Mouse (Mus musculus): Measurements from ENCODE around the gene Ccdc58. TPM values are rescaled to one million over a fixed set of nuclear protein-coding genes. Genes with fewer than 3 reads are reported as not detected.
"Not testable (repeated sequence)": the region's sequence is repeated elsewhere in the genome, so short reads cannot be mapped to it uniquely, and the experiment has no call there.

Gene Ccdc58
- polyA plus RNA-seq, 1 experiment from 2014 or later: 27.7 TPM

- Histone ChIP-seq H3K27me3 (ENCODE audit: control insufficient read depth, insufficient read depth, low read depth, low read length) (no peaks in the 10 kb centered on the region), H3K9me3 (replicated peaks; ENCODE audit: control insufficient read depth, low read length, poor library complexity, severe bottlenecking) (no peaks in the 10 kb centered on the region), H3K4me2 (ENCODE audit: low read length) (no peak overlapping the region), H3K27ac (ENCODE audit: low read length) (no peak overlapping the region), H3K4me1 (ENCODE audit: control insufficient read depth, insufficient read depth, low read length) (no peaks in the 10 kb centered on the region), H3K4me3 (ENCODE audit: low read depth, low read length) (no peak overlapping the region), H3K9ac (ENCODE audit: low read depth, low read length) (no peak overlapping the region), H3K36me3 (ENCODE audit: control insufficient read depth, insufficient read depth, low read length) (peaks cover 8% of the 10 kb centered on the region; the same call in 1 of the 2 replicates)
- WGBS: 90% methylated on average over 6 of the region's 6 CpGs
- no peak for ATAC-seq
Observed at GRCm38 (mm10) chr16:36053524-36054275, 17.8 kb upstream of the Ccdc58 start.

DNA sequence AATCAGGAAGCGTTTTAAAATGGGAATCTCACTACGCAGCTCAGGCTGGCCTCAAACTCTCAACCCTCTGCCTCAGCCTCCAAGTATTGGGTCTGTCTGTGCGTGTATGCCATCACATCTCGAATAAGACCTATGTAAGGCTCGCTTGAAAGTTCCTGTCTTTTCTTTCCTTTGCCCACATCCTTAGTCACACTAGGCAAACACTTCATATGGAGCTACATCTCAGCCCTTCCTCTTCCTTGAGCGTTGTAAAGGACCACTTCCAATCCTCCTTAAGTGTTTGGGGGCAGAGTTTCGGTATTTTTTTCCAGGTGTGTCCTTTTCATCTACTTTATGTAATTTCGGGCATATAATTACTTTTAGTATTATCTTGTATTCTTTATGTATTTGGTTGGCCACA lies 16.6 kb upstream of the Ccdc58 start:
- H3K36me3 ChIP-seq (ENCODE audit: control insufficient read depth, insufficient read depth, low read length): peaks cover 6% of the 10 kb centered on the region; the same call in 1 of the 2 replicates
- H3K9ac ChIP-seq (ENCODE audit: low read depth, low read length): no peak overlapping the region
- no peak for ATAC-seq
- no peak overlapping the region for H3K4me2 ChIP-seq (ENCODE audit: low read length)
- no peak overlapping the region for H3K4me3 ChIP-seq (ENCODE audit: low read depth, low read length)
- no peak overlapping the region for H3K27ac ChIP-seq (ENCODE audit: low read length)
- H3K4me1 ChIP-seq (ENCODE audit: control insufficient read depth, insufficient read depth, low read length): no peaks in the 10 kb centered on the region
- no peaks in the 10 kb centered on the region for H3K27me3 ChIP-seq (ENCODE audit: control insufficient read depth, insufficient read depth, low read depth, low read length)
- WGBS: 94% methylated on average over 8 of the region's 8 CpGs
- no peaks in the 10 kb centered on the region for H3K9me3 ChIP-seq (replicated peaks; ENCODE audit: control insufficient read depth, low read length, poor library complexity, severe bottlenecking)

DNA sequence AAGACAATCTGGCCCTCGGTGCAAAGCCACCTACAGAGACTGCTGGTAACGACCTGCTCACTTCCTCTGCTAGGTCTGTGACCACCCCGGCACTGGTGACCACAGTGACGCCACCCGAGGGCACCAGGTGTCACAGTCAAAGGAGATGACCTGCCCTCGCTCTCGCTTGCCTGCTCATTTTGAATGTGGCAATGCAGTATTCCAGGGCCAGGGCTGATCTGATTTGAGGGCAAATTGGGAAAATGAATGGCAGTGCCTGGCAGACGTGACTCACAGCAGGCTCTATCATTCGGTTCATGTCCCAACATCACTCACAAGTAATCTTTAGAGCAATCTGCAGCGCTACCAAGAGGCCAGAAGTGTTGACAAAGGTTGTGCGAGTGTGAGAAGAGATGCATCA lies 15.1 kb upstream of the Ccdc58 start:
- no peaks in the 10 kb centered on the region for H3K4me1 ChIP-seq (ENCODE audit: control insufficient read depth, insufficient read depth, low read length)
- no peak overlapping the region for H3K4me3 ChIP-seq (ENCODE audit: low read depth, low read length)
- no peak overlapping the region for H3K4me2 ChIP-seq (ENCODE audit: low read length)
- H3K36me3 ChIP-seq (ENCODE audit: control insufficient read depth, insufficient read depth, low read length): no peaks in the 10 kb centered on the region
- H3K27me3 ChIP-seq (ENCODE audit: control insufficient read depth, insufficient read depth, low read depth, low read length): no peaks in the 10 kb centered on the region
- no peak overlapping the region for H3K27ac ChIP-seq (ENCODE audit: low read length)
- H3K9me3 ChIP-seq (replicated peaks; ENCODE audit: control insufficient read depth, low read length, poor library complexity, severe bottlenecking): no peaks in the 10 kb centered on the region
- ATAC-seq: no peak
- WGBS: 88% methylated on average over 11 of the region's 11 CpGs
- H3K9ac ChIP-seq (ENCODE audit: low read depth, low read length): no peak overlapping the region

GRCm38 (mm10) chr16:36057933-36058475 lies 13.5 kb upstream of the Ccdc58 start:
- ATAC-seq: no peak
- no peak overlapping the region for H3K4me2 ChIP-seq (ENCODE audit: low read length)
- no peaks in the 10 kb centered on the region for H3K4me1 ChIP-seq (ENCODE audit: control insufficient read depth, insufficient read depth, low read length)
- no peaks in the 10 kb centered on the region for H3K36me3 ChIP-seq (ENCODE audit: control insufficient read depth, insufficient read depth, low read length)
- H3K4me3 ChIP-seq (ENCODE audit: low read depth, low read length): no peak overlapping the region
- H3K27ac ChIP-seq (ENCODE audit: low read length): no peak overlapping the region
- H3K27me3 ChIP-seq (ENCODE audit: control insufficient read depth, insufficient read depth, low read depth, low read length): no peaks in the 10 kb centered on the region
- WGBS: 87% methylated on average over 8 of the region's 8 CpGs
- H3K9me3 ChIP-seq (replicated peaks; ENCODE audit: control insufficient read depth, low read length, poor library complexity, severe bottlenecking): no peaks in the 10 kb centered on the region
- H3K9ac ChIP-seq (ENCODE audit: low read depth, low read length): no peak overlapping the region

DNA sequence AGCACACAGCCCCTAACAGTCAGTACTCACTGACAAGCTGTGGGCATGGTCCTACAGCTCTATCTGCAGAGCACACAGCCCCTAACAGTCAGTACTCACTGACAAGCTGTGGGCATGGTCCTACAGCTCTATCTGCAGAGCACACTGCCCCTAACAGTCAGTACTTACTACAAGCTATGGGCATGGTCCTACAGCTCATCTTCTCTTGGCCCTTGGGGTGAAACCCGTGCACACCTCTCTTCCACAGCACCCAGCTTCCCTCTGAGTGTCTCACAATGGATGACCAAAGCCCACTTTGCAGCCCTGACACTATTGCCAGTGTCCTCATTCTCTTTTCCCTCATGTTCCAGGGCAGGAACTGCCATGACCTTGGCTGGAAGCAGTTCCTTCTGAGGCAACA lies 9.0 kb upstream of the Ccdc58 start:
- not testable (repeated sequence) for H3K36me3 ChIP-seq (ENCODE audit: control insufficient read depth, insufficient read depth, low read length); H3K4me3 ChIP-seq (ENCODE audit: low read depth, low read length); H3K4me2 ChIP-seq (ENCODE audit: low read length); H3K4me1 ChIP-seq (ENCODE audit: control insufficient read depth, insufficient read depth, low read length); H3K27me3 ChIP-seq (ENCODE audit: control insufficient read depth, insufficient read depth, low read depth, low read length); ATAC-seq; H3K9ac ChIP-seq (ENCODE audit: low read depth, low read length); H3K9me3 ChIP-seq (replicated peaks; ENCODE audit: control insufficient read depth, low read length, poor library complexity, severe bottlenecking); H3K27ac ChIP-seq (ENCODE audit: low read length)
- WGBS: 75% methylated on average over 1 of the region's 1 CpGs

DNA sequence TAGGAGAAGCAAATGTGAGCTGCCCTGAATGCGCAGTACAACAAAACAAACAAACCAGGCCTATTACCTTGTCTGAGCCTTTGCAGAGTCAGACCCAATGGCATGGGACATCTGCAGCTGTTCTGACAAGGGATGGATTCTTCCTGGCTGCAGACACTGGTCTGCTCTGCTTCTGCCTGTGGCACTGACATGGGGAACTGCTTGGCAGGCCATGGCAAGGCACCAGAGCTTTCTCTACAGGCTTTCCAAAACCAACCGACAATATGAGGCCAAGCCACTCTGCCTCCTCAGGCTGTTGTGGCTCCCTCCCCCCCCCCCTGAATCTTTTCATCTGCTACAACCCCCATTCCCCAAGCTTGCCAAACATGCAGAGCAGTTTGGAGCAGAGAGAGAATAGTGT lies 8.2 kb upstream of the Ccdc58 start:
- Histone ChIP-seq H3K9me3 (replicated peaks; ENCODE audit: control insufficient read depth, low read length, poor library complexity, severe bottlenecking) (no peaks in the 10 kb centered on the region), H3K4me2 (ENCODE audit: low read length) (no peak overlapping the region), H3K27me3 (ENCODE audit: control insufficient read depth, insufficient read depth, low read depth, low read length) (no peaks in the 10 kb centered on the region), H3K4me3 (ENCODE audit: low read depth, low read length) (no peak overlapping the region), H3K36me3 (ENCODE audit: control insufficient read depth, insufficient read depth, low read length) (no peaks in the 10 kb centered on the region), H3K9ac (ENCODE audit: low read depth, low read length) (no peak overlapping the region), H3K27ac (ENCODE audit: low read length) (no peak overlapping the region), H3K4me1 (ENCODE audit: control insufficient read depth, insufficient read depth, low read length) (peaks cover under 1% of the 10 kb centered on the region; the same call in 1 of the 2 replicates)
- ATAC-seq: no peak
- WGBS: 59% methylated on average over 2 of the region's 2 CpGs

GRCm38 (mm10) chr16:36064904-36065303 lies 6.6 kb upstream of the Ccdc58 start:
- no peaks in the 10 kb centered on the region for H3K9me3 ChIP-seq (replicated peaks; ENCODE audit: control insufficient read depth, low read length, poor library complexity, severe bottlenecking)
- no peak overlapping the region for H3K27ac ChIP-seq (ENCODE audit: low read length)
- no peaks in the 10 kb centered on the region for H3K27me3 ChIP-seq (ENCODE audit: control insufficient read depth, insufficient read depth, low read depth, low read length)
- H3K4me2 ChIP-seq (ENCODE audit: low read length): no peak overlapping the region
- H3K4me1 ChIP-seq (ENCODE audit: control insufficient read depth, insufficient read depth, low read length): peaks cover 10% of the 10 kb centered on the region
- no peak for ATAC-seq
- H3K9ac ChIP-seq (ENCODE audit: low read depth, low read length): no peak overlapping the region
- H3K36me3 ChIP-seq (ENCODE audit: control insufficient read depth, insufficient read depth, low read length): no peaks in the 10 kb centered on the region
- 83% methylated on average over 5 of the region's 5 CpGs for WGBS
- no peak overlapping the region for H3K4me3 ChIP-seq (ENCODE audit: low read depth, low read length)

GRCm38 (mm10) chr16:36067694-36068093 lies 3.8 kb upstream of the Ccdc58 start:
- H3K4me2 ChIP-seq (ENCODE audit: low read length): no peak overlapping the region
- H3K9ac ChIP-seq (ENCODE audit: low read depth, low read length): no peak overlapping the region
- no peak for ATAC-seq
- H3K9me3 ChIP-seq (replicated peaks; ENCODE audit: control insufficient read depth, low read length, poor library complexity, severe bottlenecking): no peaks in the 10 kb centered on the region
- H3K36me3 ChIP-seq (ENCODE audit: control insufficient read depth, insufficient read depth, low read length): no peaks in the 10 kb centered on the region
- peaks cover 16% of the 10 kb centered on the region for H3K4me1 ChIP-seq (ENCODE audit: control insufficient read depth, insufficient read depth, low read length)
- WGBS: 77% methylated on average over 2 of the region's 2 CpGs
- no peak overlapping the region for H3K27ac ChIP-seq (ENCODE audit: low read length)
- no peak overlapping the region for H3K4me3 ChIP-seq (ENCODE audit: low read depth, low read length)
- no peaks in the 10 kb centered on the region for H3K27me3 ChIP-seq (ENCODE audit: control insufficient read depth, insufficient read depth, low read depth, low read length)

GRCm38 (mm10) chr16:36068356-36068755 lies 3.1 kb upstream of the Ccdc58 start:
- no peak for ATAC-seq
- 67% methylated on average over 3 of the region's 3 CpGs for WGBS
- H3K9ac ChIP-seq (ENCODE audit: low read depth, low read length): no peak overlapping the region

More at GRCm38 (mm10) chr16:36068356-36068755, 3.1 kb upstream of the Ccdc58 start:
- no peak overlapping the region for H3K4me3 ChIP-seq (ENCODE audit: low read depth, low read length)
- H3K4me1 ChIP-seq (ENCODE audit: control insufficient read depth, insufficient read depth, low read length): peaks cover 16% of the 10 kb centered on the region
- no peaks in the 10 kb centered on the region for H3K9me3 ChIP-seq (replicated peaks; ENCODE audit: control insufficient read depth, low read length, poor library complexity, severe bottlenecking)
- H3K4me2 ChIP-seq (ENCODE audit: low read length): no peak overlapping the region
- H3K27ac ChIP-seq (ENCODE audit: low read length): no peak overlapping the region
- H3K27me3 ChIP-seq (ENCODE audit: control insufficient read depth, insufficient read depth, low read depth, low read length): no peaks in the 10 kb centered on the region
- H3K36me3 ChIP-seq (ENCODE audit: control insufficient read depth, insufficient read depth, low read length): no peaks in the 10 kb centered on the region

Measured in midbrain, embryonic 16.5 days (tissue).